Mouse (Mus musculus): ENCODE measurements around the gene Tut4.
A peak's percentile ranks its signal among the peaks of the same experiment; 100 is the strongest.

The Tut4 gene

GRCm38 (mm10) chr4:108459231-108460155, at the start of gene Tut4:
Tut4 (plus strand) TSS chr4:108459426.
- peak; percentile 89 to 95 for DNase-seq

GRCm38 (mm10) chr4:108424587-108424986, 34.6 kb upstream of the Tut4 start:
- DNase-seq, result no peak

- no peak for DNase-seq
Measured at GRCm38 (mm10) chr4:108427719-108428340, 31.4 kb upstream of the Tut4 start.

GRCm38 (mm10) chr4:108428341-108428721, 30.9 kb upstream of the Tut4 start:
- no peak for DNase-seq

- no peak for DNase-seq
Measured at GRCm38 (mm10) chr4:108430656-108431560, 28.3 kb upstream of the Tut4 start.

- no peak for DNase-seq
Measured at GRCm38 (mm10) chr4:108431561-108431936, 27.7 kb upstream of the Tut4 start.

GRCm38 (mm10) chr4:108433341-108433740, 25.9 kb upstream of the Tut4 start:
- DNase-seq, result no peak

GRCm38 (mm10) chr4:108434221-108434620, 25.0 kb upstream of the Tut4 start:
- DNase-seq, result no peak

- no peak for DNase-seq
Measured at GRCm38 (mm10) chr4:108434781-108435180, 24.4 kb upstream of the Tut4 start.

GRCm38 (mm10) chr4:108435646-108436045, 23.6 kb upstream of the Tut4 start:
- no peak for DNase-seq

GRCm38 (mm10) chr4:108436225-108436624, 23.0 kb upstream of the Tut4 start:
- no peak for DNase-seq

GRCm38 (mm10) chr4:108438082-108438840, 21.0 kb upstream of the Tut4 start:
- DNase-seq, result peak; percentile 70 to 75

- DNase-seq, result no peak
Measured at GRCm38 (mm10) chr4:108448091-108448490, 11.1 kb upstream of the Tut4 start.

GRCm38 (mm10) chr4:108456028-108456427, 3.2 kb upstream of the Tut4 start:
- no peak for DNase-seq

GRCm38 (mm10) chr4:108458201-108458741, 955 bp upstream of the Tut4 start:
- DNase-seq, result peak in 1 of 2 experiments; percentile 23

GRCm38 (mm10) chr4:108460156-108460923, 1.1 kb downstream of the Tut4 start:
- DNase-seq, result peak; percentile 70 to 77

- no peak for DNase-seq
Measured at GRCm38 (mm10) chr4:108461262-108461903, 2.2 kb downstream of the Tut4 start.

- no peak for DNase-seq
Measured at GRCm38 (mm10) chr4:108473586-108473985, 14.4 kb downstream of the Tut4 start.

GRCm38 (mm10) chr4:108482776-108483175, 23.6 kb downstream of the Tut4 start:
- no peak for DNase-seq

GRCm38 (mm10) chr4:108484230-108484629, 25.0 kb downstream of the Tut4 start:
- peak; percentile 64 to 75 for DNase-seq

GRCm38 (mm10) chr4:108503023-108503422, 43.8 kb downstream of the Tut4 start:
- DNase-seq, result no peak
